Mouse (Mus musculus) CH12.LX (cell line): ENCODE data around the gene Dph1. TPM values are rescaled to one million over a fixed set of nuclear protein-coding genes. Genes with fewer than 3 reads are reported as not detected.
A peak's percentile ranks its signal among the peaks of the same experiment; 100 is the strongest.

Experiments used
- DNase-seq: peaks from one replicate; pipeline ENCODE4 v3.0.0-alpha.2; 2013; ENCODE audit errors: extremely low read depth
- H3K27ac ChIP-seq: 2 replicates; pipeline ENCODE4 v1.5.1; 2012; ENCODE audit warnings: low read depth, mild to moderate bottlenecking, control low read depth, moderate library complexity; ENCODE audit not compliant: insufficient read depth
- H3K27me3 ChIP-seq: replicated peaks from 2 replicates; pipeline ENCODE3; 2012; ENCODE audit warnings: inconsistent platforms
- H3K36me3 ChIP-seq, 2 experiments: replicated peaks in 1 of 2; 2 replicates each; pipeline versions ENCODE3 to v1.6.1; 2012; ENCODE audit warnings: inconsistent platforms in 1 of 2, low read length in 1 of 2, mild to moderate bottlenecking in 1 of 2, mixed read lengths in 1 of 2, moderate library complexity in 1 of 2; ENCODE audit not compliant: control insufficient read depth in 1 of 2, insufficient read depth in 1 of 2
- H3K4me1 ChIP-seq, 2 experiments: 2 replicates each; pipeline ENCODE4 v1.6.1; 2012; ENCODE audit warnings: inconsistent platforms in 1 of 2, moderate library complexity in 1 of 2; ENCODE audit not compliant: insufficient read depth in 2 of 2, control insufficient read depth in 1 of 2
- H3K4me2 ChIP-seq: 2 replicates; pipeline ENCODE4 v1.6.1; 2012; ENCODE audit warnings: low read depth, mild to moderate bottlenecking, control low read depth; ENCODE audit not compliant: poor library complexity, insufficient read depth, severe bottlenecking
- H3K4me3 ChIP-seq, 3 experiments: fragments of 150-350 bp in 1 of 3; sonication (generic) in 1 of 3; replicated peaks in 1 of 3; 2 replicates each; pipeline versions ENCODE3 to v1.5.1; 2011 to 2012; ENCODE audit warnings: low read depth in 2 of 3, low read length in 2 of 3, mild to moderate bottlenecking in 2 of 3, moderate library complexity in 2 of 3, control low read depth in 1 of 3, improper control_type of control experiment in 1 of 3, inconsistent platforms in 1 of 3, mixed read lengths in 1 of 3; ENCODE audit not compliant: poor library complexity in 1 of 3
- H3K79me2 ChIP-seq: replicated peaks from 2 replicates; pipeline ENCODE4 v1.6.1; 2012; ENCODE audit warnings: mild to moderate bottlenecking, moderate library complexity; ENCODE audit not compliant: control insufficient read depth, poor library complexity, insufficient read depth, severe bottlenecking; ENCODE audit errors: extremely low read depth
- H3K9ac ChIP-seq: 2 replicates; pipeline ENCODE4 v1.6.1; 2012; ENCODE audit warnings: low read depth, mild to moderate bottlenecking, control low read depth, moderate library complexity; ENCODE audit not compliant: insufficient read depth
- H3K9me3 ChIP-seq: replicated peaks from 2 replicates; pipeline ENCODE3; 2012; ENCODE audit warnings: low read length, inconsistent platforms, mixed read lengths
- CHD1 ChIP-seq: IDR thresholded peaks from 2 replicates; pipeline ENCODE4 v1.6.1; 2012; ENCODE audit warnings: low read depth, low read length, improper control_type of control experiment, inconsistent platforms
- CHD2 ChIP-seq: IDR thresholded peaks from 2 replicates; pipeline ENCODE4 v1.6.1; 2011; ENCODE audit warnings: low read length, improper control_type of control experiment
- CTCF ChIP-seq, 2 experiments: IDR thresholded peaks in 1 of 2; conservative IDR thresholded peaks in 1 of 2; 2 replicates each; pipeline ENCODE4 v1.5.1; 2011 to 2012; ENCODE audit warnings: low read depth in 2 of 2, low read length in 2 of 2, improper control_type of control experiment in 1 of 2, inconsistent platforms in 1 of 2, mild to moderate bottlenecking in 1 of 2, moderate library complexity in 1 of 2
- E2F4 ChIP-seq: IDR thresholded peaks from 2 replicates; pipeline ENCODE4 v1.6.1; 2011; ENCODE audit warnings: low read depth, low read length, improper control_type of control experiment; ENCODE audit not compliant: insufficient replicate concordance
- ETS1 ChIP-seq: conservative IDR thresholded peaks from 2 replicates; pipeline ENCODE4 v1.6.1; 2012; ENCODE audit warnings: low read depth, mild to moderate bottlenecking, inconsistent platforms, low read length, improper control_type of control experiment, moderate library complexity
- HCFC1 ChIP-seq: IDR thresholded peaks from 2 replicates; pipeline ENCODE4 v1.6.1; 2012; ENCODE audit warnings: low read depth, mild to moderate bottlenecking, inconsistent platforms, low read length, improper control_type of control experiment
- JUN ChIP-seq: IDR thresholded peaks from 2 replicates; pipeline ENCODE4 v1.6.1; 2011; ENCODE audit warnings: low read depth, mild to moderate bottlenecking, low read length, improper control_type of control experiment, moderate library complexity; ENCODE audit not compliant: insufficient read depth
- MAFK ChIP-seq: IDR thresholded peaks from 2 replicates; pipeline ENCODE4 v1.6.1; 2011; ENCODE audit warnings: low read length, improper control_type of control experiment; ENCODE audit not compliant: insufficient replicate concordance
- MAX ChIP-seq: IDR thresholded peaks from 2 replicates; pipeline ENCODE4 v1.6.1; 2011; ENCODE audit warnings: low read length, improper control_type of control experiment
- MXI1 ChIP-seq: IDR thresholded peaks from 2 replicates; pipeline ENCODE4 v1.6.1; 2011; ENCODE audit warnings: mild to moderate bottlenecking, low read depth, low read length, improper control_type of control experiment
- NELFE ChIP-seq: IDR thresholded peaks from 2 replicates; pipeline ENCODE4 v1.6.1; 2011; ENCODE audit warnings: low read depth, low read length, improper control_type of control experiment
- NRF1 ChIP-seq: IDR thresholded peaks from 2 replicates; pipeline ENCODE4 v1.6.1; 2014; ENCODE audit warnings: low read depth, mild to moderate bottlenecking, inconsistent platforms, low read length, improper control_type of control experiment, moderate library complexity
- POLR2A ChIP-seq: IDR thresholded peaks from 2 replicates; pipeline ENCODE4 v1.6.1; 2011; ENCODE audit warnings: low read depth, mild to moderate bottlenecking, improper control_type of control experiment, low read length
- SIN3A ChIP-seq: IDR thresholded peaks from 2 replicates; pipeline ENCODE4 v1.6.1; 2012; ENCODE audit warnings: low read length, improper control_type of control experiment, inconsistent platforms
- SMC3 ChIP-seq: IDR thresholded peaks from 2 replicates; pipeline ENCODE4 v1.6.1; 2011; ENCODE audit warnings: low read depth, low read length, improper control_type of control experiment
- TBP ChIP-seq: conservative IDR thresholded peaks from 2 replicates; pipeline ENCODE4 v1.6.1; 2011; ENCODE audit warnings: low read depth, low read length, improper control_type of control experiment
- TCF12 ChIP-seq: IDR thresholded peaks from 2 replicates; pipeline ENCODE4 v1.6.1; 2014; ENCODE audit warnings: low read depth, mild to moderate bottlenecking, inconsistent platforms, low read length, improper control_type of control experiment
- USF1 ChIP-seq: IDR thresholded peaks from 2 replicates; pipeline ENCODE4 v1.6.1; 2014; ENCODE audit warnings: low read depth, mild to moderate bottlenecking, inconsistent platforms, low read length, improper control_type of control experiment
- USF2 ChIP-seq: conservative IDR thresholded peaks from 2 replicates; pipeline ENCODE4 v1.6.1; 2011; ENCODE audit warnings: low read depth, low read length, improper control_type of control experiment
- ZMIZ1 ChIP-seq: IDR thresholded peaks from 2 replicates; pipeline ENCODE4 v1.6.1; 2012; ENCODE audit warnings: low read depth, mild to moderate bottlenecking, inconsistent platforms, low read length, improper control_type of control experiment
- ZNF384 ChIP-seq: IDR thresholded peaks from 2 replicates; pipeline ENCODE4 v1.6.1; 2012; ENCODE audit warnings: low read depth, low read length, improper control_type of control experiment, inconsistent platforms
- dilution Hi-C: fragments of 300-500 bp; cut with MboI; formaldehyde crosslinking; loops from 2 replicates; pipeline ENCODE4 v1.14.3; 2020; ENCODE audit warnings: low sequenced_read_pairs; ENCODE audit not compliant: extremely low pct_unique_long_range_greater_than_20kb, extremely low pct_ligation_motif_present
- in situ Hi-C: fragments of 300-500 bp; cut with MboI; formaldehyde crosslinking; loops from 3 replicates; pipeline ENCODE4 v1.14.3; 2019; ENCODE audit warnings: low sequenced_read_pairs, low pct_ligation_motif_present, low pct_unique_long_range_greater_than_20kb, mixed read lengths
- polyA plus RNA-seq: library from polyadenylated mRNA; unstranded; fragments of >175 nt; gene quantifications from 2 replicates; pipeline ENCODE4 v1.2.1, GENCODE M21; 2012; ENCODE audit warnings: low read depth; ENCODE audit not compliant: insufficient read length
- total RNA-seq, 2 experiments: library from RNA; depleted of rRNA; stranded (reverse); fragments of 300-350 nt in 1 of 2; fragments of >200 nt in 1 of 2; gene quantifications; 2 replicates each; pipeline ENCODE4 v1.2.3; 2012 to 2014

The Dph1 gene
- total and polyA plus RNA-seq, 3 experiments: 47.7 to 57.0 (median 54.7) TPM

- in situ Hi-C loops (loop anchor here (25.0 kb wide), 1 partner anchor 513 kb away; the partner anchor contains the start of gene Cluh), dilution Hi-C loops (no loop called here)
- Histone ChIP-seq H3K9ac (no peak overlapping the region), H3K4me1 (peaks cover 20 to 58% of the 10 kb centered on the region in 2 experiments), H3K4me2 (no peak overlapping the region), H3K27me3 (no peaks in the 10 kb centered on the region), H3K4me3 (no peak overlapping the region), H3K36me3 (peaks cover 8 to 50% of the 10 kb centered on the region in 2 experiments), H3K79me2 (no peaks in the 10 kb centered on the region), H3K9me3 (no peaks in the 10 kb centered on the region), H3K27ac (no peak overlapping the region)
- DNase-seq: no peak
- TF ChIP-seq MAFK (0 out of 2 replicates have a peak, but pooled peaks have one; percentile 40), NELFE (no peak), ETS1 (no peak), TCF12 (no peak), SMC3 (peak; percentile 6; the same call in 1 of the 2 replicates), ZNF384 (peak; percentile 46; the same call in 1 of the 2 replicates), SIN3A (no peak), JUN (no peak), USF2 (no peak), NRF1 (no peak), MXI1 (no peak), HCFC1 (no peak), USF1 (no peak), POLR2A (no peak), ZMIZ1 (no peak), E2F4 (no peak), CHD2 (no peak), CHD1 (no peak), CTCF (conservative IDR thresholded peaks at IDR 0.05 in 1 of 2, IDR thresholded peaks at IDR 0.05 in 1 of 2; ENCODE audit: low read depth in 2 of 2, low read length in 2 of 2) (peak in 1 of 2 experiments; percentile 15; a peak in 2 of 4 replicates), MAX (no peak)
These were observed 40.7 kb downstream of the Dph1 start for GRCm38 (mm10) chr11:75150346-75150745.

- H3K4me1 ChIP-seq: peaks cover 12 to 40% of the 10 kb centered on the region in 2 experiments
- TF ChIP-seq TBP: no peak
- TF ChIP-seq E2F4: no peak
- TF ChIP-seq SMC3: no peak
- TF ChIP-seq USF2: no peak
- no peak for TF ChIP-seq CTCF (conservative IDR thresholded peaks at IDR 0.05 in 1 of 2, IDR thresholded peaks at IDR 0.05 in 1 of 2; ENCODE audit: low read depth in 2 of 2, low read length in 2 of 2)
- TF ChIP-seq ZNF384: no peak
- TF ChIP-seq NELFE: no peak
- no peak for TF ChIP-seq MXI1
- TF ChIP-seq MAX: no peak
- no peak for TF ChIP-seq ETS1
- no peaks in the 10 kb centered on the region for H3K9me3 ChIP-seq
- no peaks in the 10 kb centered on the region for H3K27me3 ChIP-seq
- peaks cover 18 to 66% of the 10 kb centered on the region in 2 experiments for H3K36me3 ChIP-seq
- no peak overlapping the region for H3K4me2 ChIP-seq
- no peak overlapping the region for H3K9ac ChIP-seq
- no peak for DNase-seq
- H3K27ac ChIP-seq: no peak overlapping the region
- no peaks in the 10 kb centered on the region for H3K79me2 ChIP-seq
- dilution Hi-C loops (no loop called here), in situ Hi-C loops (no loop called here)
- no peak overlapping the region for H3K4me3 ChIP-seq
These were observed 42.6 kb downstream of the Dph1 start for GRCm38 (mm10) chr11:75148332-75149035.
